In genomic region chr11:118133133-118133751, GRCm38 (mm10) we compare ENCODE assay signal across 8 mouse cellular contexts. TPM values are rescaled to one million over a fixed set of nuclear protein-coding genes. Genes with fewer than 3 reads are reported as not detected.
DNase-seq lines count a peak whose midpoint lies in the region; ATAC-seq lines count a peak whose summit lies in the region.

No protein-coding gene starts in this region.

- H3K36me3 ChIP-seq in heart, embryonic 12.5 days = no peaks in the 10 kb centered on the region
- no peaks in the 10 kb centered on the region for H3K36me3 ChIP-seq in intestine, embryonic 14.5 days (ENCODE audit: control insufficient read depth, insufficient read depth, low read length)

- no peaks in the 10 kb centered on the region for H3K27me3 ChIP-seq in heart, embryonic 12.5 days (replicated peaks)
- H3K27me3 ChIP-seq in intestine, embryonic 14.5 days (replicated peaks; ENCODE audit: control insufficient read depth, insufficient read depth, low read length) = no peaks in the 10 kb centered on the region

- peaks cover 40% of the 10 kb centered on the region for H3K4me1 ChIP-seq in heart, embryonic 12.5 days (replicated peaks)
- H3K4me1 ChIP-seq in intestine, embryonic 14.5 days (replicated peaks; ENCODE audit: control insufficient read depth, insufficient read depth, low read length) = peaks cover 9% of the 10 kb centered on the region

- intact Hi-C loops in heart, postnatal 10 days (cut with DNase I) = no loop called here

- no peak overlapping the region for H3K4me2 ChIP-seq in heart, embryonic 12.5 days
- no peak overlapping the region for H3K4me2 ChIP-seq in intestine, embryonic 14.5 days (ENCODE audit: low read length)

- 57% methylated on average over 9 of the region's 9 CpGs for WGBS in heart, embryonic 12.5 days
- 54% methylated on average over 9 of the region's 9 CpGs for WGBS in intestine, embryonic 14.5 days

- H3K9me3 ChIP-seq in heart, embryonic 12.5 days (replicated peaks) = no peaks in the 10 kb centered on the region; the same call in 1 of the 2 replicates
- no peaks in the 10 kb centered on the region for H3K9me3 ChIP-seq in intestine, embryonic 14.5 days (ENCODE audit: control insufficient read depth, low read length)

- H3K4me3 ChIP-seq in heart, embryonic 12.5 days = no peak overlapping the region
- H3K4me3 ChIP-seq in intestine, embryonic 14.5 days (ENCODE audit: low read depth, low read length) = no peak overlapping the region

- no peak for DNase-seq in heart, postnatal 10 days
- DNase-seq in right cerebral cortex, postnatal 14 days = peak; percentile 54
- DNase-seq in right cerebral cortex, adult 18-20 months = no peak
- DNase-seq in intestine, embryonic 14.5 days (ENCODE audit: low spot score) = no peak
- DNase-seq in left cerebral cortex, adult 18-20 months (ENCODE audit: low spot score in 2 of 2) = no peak
- no peak for DNase-seq in B cell, adult 2 months

- 0 out of 2 replicates have a peak, but pooled peaks have one; percentile 2 for ATAC-seq in heart, embryonic 12.5 days (ENCODE audit: insufficient number of reproducible peaks, low FRiP score)
- peak; percentile 50 for ATAC-seq in intestine, embryonic 14.5 days (replicated peaks; ENCODE audit: low FRiP score, low TSS enrichment, low read depth)
- no peak for ATAC-seq in frontal cortex, adult (ENCODE audit: low TSS enrichment)

- H3K9ac ChIP-seq in heart, embryonic 12.5 days = no peak overlapping the region
- no peak overlapping the region for H3K9ac ChIP-seq in intestine, embryonic 14.5 days (ENCODE audit: low read length)

- H3K27ac ChIP-seq in heart, embryonic 12.5 days (ENCODE audit: poor library complexity, severe bottlenecking) = peak overlapping the region; percentile 59; the same call in 1 of the 2 replicates
- H3K27ac ChIP-seq in intestine, embryonic 14.5 days (ENCODE audit: low read depth) = no peak overlapping the region; the same call in 1 of the 2 replicates

RNA-seq across cellular contexts. Expression of gene Dnah17, which starts 2.8 kb away (rescaled TPM):
- polyA plus RNA-seq in heart, embryonic 12.5 days (2016; fragmentation: Nextera tagmentation; extraction: Ambion mirVana) = 0.10 and 0.26 TPM in 2 replicates
- total RNA-seq in heart, postnatal 10 days (2021) = under 1 TPM; 0.12 TPM
- polyA plus RNA-seq in intestine, embryonic 14.5 days (2014; fragmentation: Nextera tagmentation; extraction: Ambion mirVana) = 0.14 and 0.26 TPM in 2 replicates
- total RNA-seq in left cerebral cortex, adult 18-20 months (2021) = under 1 TPM; 0.12 to 0.30 TPM
